Mouse (Mus musculus) CH12.LX (cell line): ENCODE measurements at regions not wholly inside any gene's neighbourhood (a gene's known extent, or its start where the extent isn't known, plus 50 kb on each side); places are given as distances from the start of the nearest gene placed in this dataset.

Source experiments
- CHD1 ChIP-seq: IDR thresholded peaks from 2 replicates; pipeline ENCODE4 v1.6.1; 2012; ENCODE audit warnings: low read depth, low read length, improper control_type of control experiment, inconsistent platforms
- CHD2 ChIP-seq: IDR thresholded peaks from 2 replicates; pipeline ENCODE4 v1.6.1; 2011; ENCODE audit warnings: low read length, improper control_type of control experiment
- CTCF ChIP-seq, 2 experiments: IDR thresholded peaks in 1 of 2; conservative IDR thresholded peaks in 1 of 2; 2 replicates each; pipeline ENCODE4 v1.5.1; 2011 to 2012; ENCODE audit warnings: low read depth in 2 of 2, low read length in 2 of 2, improper control_type of control experiment in 1 of 2, inconsistent platforms in 1 of 2, mild to moderate bottlenecking in 1 of 2, moderate library complexity in 1 of 2
- KAT2A ChIP-seq: IDR thresholded peaks from 2 replicates; pipeline ENCODE4 v1.6.1; 2012; ENCODE audit warnings: low read length, improper control_type of control experiment, inconsistent platforms; ENCODE audit not compliant: insufficient replicate concordance
- MAFK ChIP-seq: IDR thresholded peaks from 2 replicates; pipeline ENCODE4 v1.6.1; 2011; ENCODE audit warnings: low read length, improper control_type of control experiment; ENCODE audit not compliant: insufficient replicate concordance
- MAZ ChIP-seq: IDR thresholded peaks from 2 replicates; pipeline ENCODE4 v1.6.1; 2012; ENCODE audit warnings: low read depth, mild to moderate bottlenecking, inconsistent platforms, low read length, improper control_type of control experiment, moderate library complexity
- POLR2A ChIP-seq: IDR thresholded peaks from 2 replicates; pipeline ENCODE4 v1.6.1; 2011; ENCODE audit warnings: low read depth, mild to moderate bottlenecking, improper control_type of control experiment, low read length
- RCOR1 ChIP-seq: conservative IDR thresholded peaks from 2 replicates; pipeline ENCODE4 v1.6.1; 2012; ENCODE audit warnings: low read depth, mild to moderate bottlenecking, inconsistent platforms, low read length, improper control_type of control experiment
- ZKSCAN1 ChIP-seq: IDR thresholded peaks from 2 replicates; pipeline ENCODE4 v1.6.1; 2012; ENCODE audit warnings: low read depth, inconsistent platforms, low read length, improper control_type of control experiment, borderline replicate concordance

- TF ChIP-seq POLR2A: no peak
- TF ChIP-seq MAZ: no peak
- TF ChIP-seq CTCF (conservative IDR thresholded peaks at IDR 0.05 in 1 of 2, IDR thresholded peaks at IDR 0.05 in 1 of 2; ENCODE audit: low read depth in 2 of 2, low read length in 2 of 2): no peak
- TF ChIP-seq ZKSCAN1: no peak
- no peak for TF ChIP-seq KAT2A
- TF ChIP-seq RCOR1: no peak
- TF ChIP-seq MAFK: no peak
- no peak for TF ChIP-seq CHD1
- no peak for TF ChIP-seq CHD2
Observed at GRCm38 (mm10) chr13:16325661-16326060, 314.0 kb downstream of the Inhba start.
